Mouse (Mus musculus) ES-CJ7 (cell line): Measurements from ENCODE around the gene Vps13a.

Source experiments
- DNase-seq: peaks from one replicate; pipeline ENCODE4 v3.0.0; 2011; ENCODE audit warnings: low read depth, low spot score

Vps13a gene

GRCm38 (mm10) chr19:16580501-16580900, 200.2 kb downstream of the Vps13a start:
- DNase-seq: no peak

GRCm38 (mm10) chr19:16579656-16580260, 201.0 kb downstream of the Vps13a start:
- no peak for DNase-seq

- no peak for DNase-seq
These were observed 203.9 kb downstream of the Vps13a start for GRCm38 (mm10) chr19:16576790-16577189.
